Mouse (Mus musculus) ES-Bruce4 (cell line): Measurements from ENCODE around the gene Sgms2.

ENCODE experiments used
- CTCF ChIP-seq: IDR thresholded peaks from one replicate; pipeline ENCODE4 v1.8.1; 2011; ENCODE audit warnings: low read depth, low read length
- POLR2A ChIP-seq: IDR thresholded peaks from one replicate; pipeline ENCODE4 v1.8.1; 2011; ENCODE audit warnings: low read length; ENCODE audit not compliant: insufficient read depth

- TF ChIP-seq CTCF (no peak), POLR2A (no peak)
These were observed 26.5 kb upstream of the Sgms2 start for GRCm38 (mm10) chr3:131517756-131518155.
